Mouse (Mus musculus) layer of hippocampus, adult 9-11 months (tissue): ENCODE data around the gene Napepld.
"Not testable (repeated sequence)": the region's sequence is repeated elsewhere in the genome, so short reads cannot be mapped to it uniquely, and the experiment has no call there.

ENCODE experiments used
- DNase-seq: peaks from one replicate; pipeline ENCODE4 v3.0.0; 2022

The Napepld gene

DNA sequence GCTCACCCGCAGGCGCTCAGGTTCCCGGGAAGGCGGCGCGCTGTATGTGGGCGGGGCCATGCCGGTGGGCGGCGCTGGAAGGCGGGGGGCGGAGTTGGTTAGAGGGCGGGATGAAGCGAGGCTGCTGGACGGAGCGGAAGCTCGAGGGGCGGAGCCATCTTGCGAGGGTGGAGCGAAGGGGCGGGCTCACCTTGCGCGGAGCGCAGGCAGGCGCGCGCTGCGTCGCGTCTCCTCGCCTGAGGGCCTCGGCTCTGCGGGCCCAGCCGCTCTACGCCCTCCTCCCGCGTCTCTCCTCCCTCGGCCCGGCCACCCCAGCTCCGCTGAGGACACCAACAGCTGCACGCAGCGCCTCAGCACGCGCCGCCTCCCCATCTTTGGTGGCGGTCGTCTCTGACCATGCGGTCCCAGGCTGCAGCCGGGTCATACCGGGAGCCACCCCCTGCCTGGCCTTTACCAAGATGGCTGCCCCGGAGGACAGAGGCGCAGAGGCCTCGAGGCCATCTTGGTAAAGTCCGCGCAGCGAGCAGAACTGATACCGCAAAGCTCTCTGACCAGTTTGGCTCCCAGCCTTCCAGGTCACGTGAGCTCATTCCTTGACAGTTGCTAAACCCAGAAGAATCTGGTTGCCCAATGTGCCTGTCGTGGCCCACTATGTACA is at the start of gene Napepld:
Gene Napepld, minus strand, starts transcription at position 46 of the 658 bp plus-strand sequence.
- DNase-seq = peak; percentile 97

DNA sequence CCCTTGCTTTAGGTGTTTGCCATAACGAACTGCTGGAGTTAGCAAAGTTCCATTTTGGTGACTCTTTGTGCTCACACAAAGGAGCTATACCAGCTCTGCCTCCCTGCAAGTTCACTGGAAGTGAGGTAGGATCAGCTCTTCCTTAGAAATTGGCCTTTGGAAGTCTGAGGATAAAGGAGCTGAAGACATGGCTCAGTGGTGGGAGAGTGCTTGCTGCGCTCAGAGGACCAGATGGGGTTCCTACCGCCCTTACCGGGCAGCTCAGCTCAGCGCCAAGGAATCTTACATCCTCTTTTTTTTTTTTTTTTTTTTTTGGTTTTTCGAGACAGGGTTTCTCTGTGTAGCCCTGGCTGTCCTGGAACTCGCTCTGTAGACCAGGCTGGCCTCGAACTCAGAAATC is 44.8 kb upstream of the Napepld start:
- DNase-seq = no peak

DNA sequence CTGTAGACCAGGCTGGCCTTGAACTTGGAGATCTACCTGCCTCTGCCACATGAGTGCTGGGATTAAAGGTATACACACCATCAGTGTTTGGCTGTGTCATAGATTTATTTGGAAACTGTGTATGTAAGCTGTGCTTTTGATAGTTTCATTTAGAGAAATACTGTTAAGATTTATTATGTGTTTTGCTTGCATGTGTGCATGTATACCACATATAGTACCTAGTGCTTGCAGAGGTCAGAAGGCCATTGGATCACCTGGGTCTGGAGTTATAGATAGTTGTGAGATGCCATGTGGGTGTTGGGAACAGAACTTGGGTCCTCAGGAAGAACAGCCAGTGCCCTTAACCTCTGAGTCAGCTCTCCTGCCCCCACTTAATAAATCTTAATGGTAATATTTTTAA is 43.5 kb upstream of the Napepld start:
- no peak for DNase-seq

DNA sequence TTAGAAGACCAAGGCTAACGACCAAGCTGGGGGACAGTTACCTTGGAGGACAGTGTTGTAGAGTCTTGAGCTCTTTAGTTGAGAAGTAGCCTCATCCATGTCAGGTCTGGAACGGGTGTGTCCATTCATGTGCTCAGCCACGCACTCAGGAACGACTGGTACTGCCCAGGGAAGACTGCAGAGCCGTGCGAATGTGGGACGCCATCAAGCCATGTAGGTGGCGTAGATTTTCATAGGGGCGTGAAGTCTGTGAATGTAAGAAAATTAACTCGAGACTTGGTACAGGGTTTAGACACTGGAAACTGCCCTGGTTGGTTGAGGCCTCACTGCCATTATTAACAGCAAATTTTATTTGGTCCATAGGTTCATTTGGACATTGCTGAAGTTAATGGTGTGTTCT is 42.4 kb upstream of the Napepld start:
- DNase-seq = no peak

DNA sequence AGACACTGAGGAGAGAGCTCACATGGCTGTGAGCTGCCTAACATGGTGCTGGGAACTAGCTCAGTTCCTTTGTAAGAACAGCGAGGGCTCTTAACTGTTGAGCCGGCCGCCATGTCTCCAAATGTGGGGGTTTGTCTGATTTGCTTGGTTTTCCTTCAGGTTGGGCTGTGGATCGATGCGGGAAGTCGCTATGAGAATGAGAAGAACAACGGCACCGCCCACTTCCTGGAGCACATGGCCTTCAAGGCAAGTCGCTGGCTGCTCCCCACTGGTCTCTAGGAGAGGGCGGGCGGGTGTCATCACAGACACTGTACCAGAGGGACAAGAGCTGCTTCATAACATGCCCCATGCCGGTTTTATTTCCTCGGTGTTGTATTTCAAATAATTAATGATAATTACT is 38.7 kb upstream of the Napepld start:
- DNase-seq = no peak

DNA sequence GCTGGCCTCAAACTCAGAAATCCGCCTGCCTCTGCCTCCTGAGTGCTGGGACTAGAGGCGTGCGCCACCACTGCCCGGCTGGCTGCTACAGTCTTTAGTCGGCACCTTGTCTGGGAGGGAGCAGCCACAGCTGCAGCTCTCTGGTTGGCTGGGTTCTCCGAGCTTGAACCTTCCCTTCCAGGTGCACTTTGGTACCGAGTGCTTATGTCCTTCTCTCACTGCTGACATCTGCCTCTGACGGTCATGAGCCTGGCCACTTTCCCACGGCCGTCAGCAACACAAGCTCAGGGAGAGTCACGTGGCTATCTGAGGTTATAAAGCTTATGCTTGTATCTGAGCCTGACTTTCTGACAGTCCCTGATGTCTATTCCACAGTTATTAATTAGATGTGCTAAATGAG is 37.9 kb upstream of the Napepld start:
- DNase-seq = no peak

DNA sequence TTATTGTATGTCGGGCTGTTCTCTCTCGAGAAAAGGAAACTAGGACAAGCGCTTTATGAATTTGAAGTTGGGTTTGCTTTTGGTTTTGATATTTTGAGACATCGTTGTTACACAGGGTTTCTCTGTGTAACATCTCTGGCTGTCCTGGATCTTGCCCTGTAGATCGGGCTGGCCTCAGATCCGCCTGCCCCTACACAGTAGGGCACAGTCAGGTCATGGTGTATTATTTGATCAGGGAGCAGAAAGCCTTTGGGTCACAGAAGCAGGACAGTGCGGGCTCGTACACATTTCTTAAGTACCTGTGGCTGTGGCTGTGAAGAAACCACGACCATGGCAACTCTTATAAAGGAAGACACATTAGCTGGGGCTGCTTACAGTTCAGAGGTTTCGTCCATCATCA is 36.4 kb upstream of the Napepld start:
- DNase-seq = no peak

DNA sequence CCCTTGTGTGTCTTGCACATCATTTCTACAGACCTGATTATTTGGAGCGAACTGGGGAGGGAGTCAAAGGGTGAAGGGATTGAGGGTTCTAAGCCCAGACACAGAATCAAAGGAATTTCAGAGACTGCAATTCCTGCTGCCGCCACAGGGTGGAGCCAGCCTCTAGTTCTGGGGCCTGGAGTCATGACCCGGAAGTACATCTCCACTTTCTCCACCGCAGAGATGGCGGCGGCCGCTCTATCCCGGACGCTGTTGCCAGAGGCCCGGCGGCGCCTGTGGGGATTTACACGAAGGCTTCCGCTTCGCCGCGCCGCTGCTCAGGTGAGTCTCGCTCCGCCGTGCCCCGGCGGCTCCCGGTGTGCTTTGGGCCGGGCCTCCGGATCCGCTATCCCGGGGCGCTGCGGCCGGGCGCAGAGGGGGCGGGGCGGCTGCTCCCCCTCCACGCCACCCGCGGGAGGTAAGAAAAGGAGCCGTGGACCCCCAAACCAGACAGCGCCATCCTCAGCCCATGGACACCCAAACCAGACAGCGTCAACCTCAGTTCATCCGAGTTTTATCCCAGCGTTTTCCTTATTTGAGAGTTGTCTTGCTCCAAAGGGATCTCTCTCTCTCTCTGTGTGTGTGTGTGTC is 35.9 kb upstream of the Napepld start, which contains the start of gene Pmpcb:
Gene Pmpcb, plus strand, starts transcription at position 186 of the 630 bp plus-strand sequence.
- DNase-seq = peak; percentile 89

DNA sequence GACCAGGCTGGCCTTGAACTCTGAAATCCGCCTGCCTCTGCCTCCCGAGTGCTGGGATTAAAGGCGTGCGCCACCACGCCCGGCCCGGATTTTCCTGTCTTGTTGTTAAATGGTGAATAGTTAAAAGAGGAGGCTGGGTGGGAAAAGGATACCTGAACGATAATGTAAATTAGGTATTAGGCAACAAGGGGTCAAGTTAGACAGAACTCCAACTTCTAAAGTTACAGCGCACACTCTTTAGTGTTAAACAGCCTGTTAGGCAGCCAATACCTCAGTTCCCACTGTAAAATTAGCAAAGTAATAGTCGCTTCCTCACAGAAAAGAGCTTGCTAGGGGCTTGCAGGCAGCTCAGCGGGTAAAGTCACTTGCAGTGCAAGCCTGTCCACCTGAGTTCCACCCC is 34.9 kb upstream of the Napepld start:
- no peak for DNase-seq

DNA sequence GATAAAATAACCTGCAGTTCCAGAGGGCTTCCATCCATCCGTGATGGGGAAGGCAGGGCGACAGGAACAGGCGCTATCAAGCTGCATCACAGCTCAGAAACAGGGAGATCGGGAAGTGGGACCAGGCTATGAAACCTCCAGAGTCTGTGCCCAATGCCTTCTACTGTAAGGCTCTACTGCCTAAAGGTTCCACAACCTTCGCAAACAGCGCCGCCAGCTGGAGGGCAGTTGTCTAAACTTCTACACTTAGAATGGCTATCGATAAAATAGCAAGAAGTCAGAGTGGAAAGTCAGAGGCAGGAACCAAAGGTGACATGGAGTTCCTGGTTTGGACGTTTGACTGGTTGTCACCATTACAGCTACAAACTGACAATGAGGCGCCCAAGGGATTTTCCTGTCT is 34.4 kb upstream of the Napepld start:
- DNase-seq = peak; percentile 75

DNA sequence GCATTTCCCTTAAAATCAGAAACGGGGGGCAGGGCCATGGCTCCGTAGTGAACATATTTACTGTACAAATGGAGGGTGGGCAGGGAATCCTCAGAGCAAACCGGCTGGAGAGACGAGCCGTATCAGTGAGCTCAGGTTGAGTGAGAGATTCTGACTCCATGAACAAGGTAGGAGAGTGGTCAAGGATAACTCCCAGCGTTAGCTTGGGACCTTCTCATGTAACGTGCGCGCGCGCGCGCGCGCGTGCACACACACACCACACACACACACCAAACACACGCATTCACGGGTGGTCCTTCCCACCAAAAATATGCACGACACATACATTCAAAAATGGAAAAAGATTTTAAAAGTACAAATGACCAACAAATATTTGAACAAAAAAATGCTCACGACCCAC is 33.9 kb upstream of the Napepld start:
- DNase-seq = no peak

DNA sequence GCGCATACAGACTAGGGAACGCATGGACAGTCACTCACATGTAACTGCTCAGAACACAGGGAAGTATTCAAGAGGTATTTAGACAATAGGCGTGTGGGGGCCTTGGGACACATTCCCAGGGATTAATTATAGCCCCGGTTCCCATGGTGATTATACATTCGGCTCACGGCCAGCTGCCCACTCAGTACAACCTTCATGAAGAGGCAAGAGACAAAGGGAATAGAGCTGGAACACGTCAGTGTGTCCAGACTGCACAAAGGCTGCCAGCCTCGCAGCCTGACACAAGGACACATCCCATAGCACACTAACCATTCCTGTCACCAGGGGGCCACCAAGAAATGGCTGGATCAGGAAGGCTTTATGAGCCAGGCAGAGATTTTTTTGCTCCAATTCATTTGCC is 31.7 kb upstream of the Napepld start:
- DNase-seq = peak; percentile 92

DNA sequence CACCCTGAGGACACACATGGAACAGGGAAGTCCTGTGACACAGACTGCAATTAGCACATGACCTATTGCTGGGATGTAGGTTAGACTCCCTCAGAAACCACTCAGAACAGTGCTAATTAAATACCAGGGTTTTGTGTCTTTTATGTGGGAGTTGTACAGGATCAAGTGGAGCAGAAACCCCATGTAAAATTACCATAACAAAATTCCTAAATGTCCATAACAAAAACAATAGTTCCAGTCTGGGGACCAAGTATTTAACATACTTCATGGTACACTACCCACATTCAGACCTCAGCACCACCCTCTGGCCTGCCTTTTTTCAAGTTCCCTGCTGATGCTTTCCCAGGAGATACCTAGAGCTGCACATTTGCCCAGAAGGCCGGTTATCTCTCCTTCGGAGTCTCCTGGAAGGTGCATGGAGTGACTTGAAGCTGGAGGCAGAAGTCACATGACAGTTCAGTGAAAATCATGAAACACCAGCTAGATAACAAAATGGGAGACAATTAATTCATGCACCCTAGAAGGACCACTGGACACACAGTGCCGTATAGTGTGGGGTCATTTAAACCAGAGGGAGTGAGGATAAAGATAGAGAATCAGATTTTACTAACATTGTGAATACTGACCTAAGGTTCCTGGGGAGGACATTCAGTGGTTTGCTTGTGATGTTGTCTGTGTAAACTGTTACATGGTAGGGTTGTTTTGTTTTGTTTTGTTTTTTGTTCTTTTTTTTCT is 31.1 kb upstream of the Napepld start:
- no peak for DNase-seq

DNA sequence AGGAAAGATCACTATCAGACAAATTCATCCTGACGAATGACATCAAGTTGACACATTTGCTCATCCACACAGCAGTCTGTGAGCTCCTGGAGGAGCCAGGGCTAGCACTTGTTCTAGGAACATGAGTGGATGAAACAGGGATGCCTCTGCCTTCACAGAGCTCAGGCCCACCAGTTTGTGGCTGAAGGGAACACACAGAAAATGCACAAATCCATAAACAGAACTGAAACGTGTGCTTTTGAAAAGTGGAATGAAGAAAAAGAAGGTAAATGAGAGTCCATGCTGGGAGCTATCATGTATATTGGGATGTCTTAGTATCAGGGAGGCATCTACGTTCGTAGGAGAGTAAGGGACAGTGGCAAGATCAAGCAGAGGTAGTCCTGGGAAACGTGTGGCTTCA is 27.9 kb upstream of the Napepld start:
- no peak for DNase-seq

DNA sequence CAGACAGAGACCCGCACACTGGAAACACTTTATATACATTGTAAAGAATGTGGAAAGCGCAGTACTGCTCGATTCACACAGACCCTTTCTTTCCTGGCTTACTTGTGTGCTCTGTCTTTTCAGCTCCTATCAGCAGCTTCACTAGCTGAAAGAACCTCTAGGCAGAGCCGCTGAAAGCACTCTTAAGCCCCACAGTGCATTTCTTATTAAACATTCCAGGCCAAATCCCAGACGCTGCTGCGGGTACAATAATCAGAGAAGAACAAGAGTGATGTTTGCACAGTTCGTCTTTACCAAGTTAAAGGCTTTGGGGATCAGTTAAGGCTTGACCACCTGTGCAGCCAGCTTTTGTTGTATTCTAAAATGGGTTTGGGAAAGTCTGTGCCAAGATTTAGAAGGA is 23.7 kb upstream of the Napepld start:
- no peak for DNase-seq

DNA sequence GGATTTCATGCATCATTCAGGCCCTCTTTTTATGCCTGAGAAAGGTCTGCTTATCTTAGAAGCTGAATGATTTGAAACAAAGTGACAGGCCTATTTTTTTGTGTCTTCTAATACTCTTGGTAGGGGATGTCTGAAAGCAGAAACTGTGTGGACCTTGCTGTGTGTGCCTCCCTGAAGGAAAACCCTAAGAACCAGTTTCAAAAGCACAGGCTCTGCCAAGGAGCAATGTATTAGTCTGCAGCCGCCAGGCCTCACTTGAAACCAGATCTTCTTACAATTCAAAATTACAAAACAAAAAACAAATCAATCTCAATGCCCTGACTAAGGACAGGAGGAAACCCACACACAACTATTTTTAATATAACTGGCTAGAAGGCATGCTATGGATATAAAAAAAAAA is 23.2 kb upstream of the Napepld start:
- DNase-seq = no peak

DNA sequence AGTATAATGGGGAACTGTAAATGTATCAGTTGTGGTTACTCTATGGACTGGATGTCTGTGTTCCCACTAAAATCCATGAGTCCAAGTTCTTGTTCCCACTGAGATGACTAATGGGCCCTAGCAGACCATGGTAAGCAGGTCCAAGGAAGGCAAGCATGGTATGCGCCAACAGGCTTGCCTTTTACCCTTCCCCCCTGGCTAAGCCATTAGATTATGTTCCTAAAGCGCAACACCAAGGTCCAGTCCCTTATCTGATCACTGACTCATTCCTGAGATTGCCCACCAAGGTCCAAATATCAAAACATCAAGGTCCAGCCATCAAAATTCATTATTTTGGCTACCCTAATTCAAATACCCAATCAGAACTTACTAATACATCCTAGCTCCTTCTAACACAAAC is 18.0 kb upstream of the Napepld start:
- no peak for DNase-seq

DNA sequence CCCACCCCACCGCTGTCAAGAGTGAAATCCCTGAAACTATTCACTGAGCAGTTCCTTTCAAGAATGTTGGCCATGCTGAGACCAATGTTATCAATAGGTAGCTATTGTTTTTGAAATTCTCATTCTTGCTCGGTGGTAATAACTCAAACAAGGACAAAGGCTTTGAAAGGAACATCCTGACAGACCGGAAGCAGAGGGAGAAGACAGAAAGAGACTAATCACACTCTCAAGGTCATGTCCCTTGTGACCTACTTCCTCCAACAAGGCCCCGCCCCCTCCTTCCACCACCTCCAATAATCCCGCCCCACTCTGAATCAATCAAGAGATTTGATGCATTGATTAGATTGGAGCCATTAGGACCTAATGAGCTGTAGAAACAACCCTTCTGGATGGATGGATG is 17.4 kb upstream of the Napepld start:
- DNase-seq = no peak

DNA sequence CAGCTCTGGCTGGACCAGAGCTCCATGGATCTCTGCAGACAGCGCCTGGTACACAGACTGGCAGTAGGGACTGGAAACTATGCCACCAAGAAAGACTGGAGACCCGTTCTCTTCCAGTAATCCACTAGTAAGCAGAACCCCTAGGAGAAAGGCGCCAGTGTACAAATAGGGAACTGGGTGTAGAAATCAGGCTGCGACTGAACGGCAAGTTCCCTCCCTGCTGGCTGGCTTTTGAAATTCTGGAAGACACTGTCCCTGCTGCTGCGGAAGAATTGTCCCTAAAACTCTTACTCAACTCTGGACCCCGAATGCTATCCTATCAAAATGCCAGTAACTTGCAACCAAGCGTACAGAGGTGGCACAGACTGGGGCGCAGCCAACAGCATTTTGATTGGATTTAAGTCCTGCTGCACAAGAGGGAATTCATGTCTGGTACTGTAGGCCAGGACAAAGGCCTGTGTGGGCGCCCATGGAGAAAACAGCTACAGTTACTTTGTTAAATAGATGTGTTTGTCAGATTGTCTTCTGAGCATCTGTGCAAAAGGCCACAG is 16.0 kb upstream of the Napepld start:
- DNase-seq = no peak

DNA sequence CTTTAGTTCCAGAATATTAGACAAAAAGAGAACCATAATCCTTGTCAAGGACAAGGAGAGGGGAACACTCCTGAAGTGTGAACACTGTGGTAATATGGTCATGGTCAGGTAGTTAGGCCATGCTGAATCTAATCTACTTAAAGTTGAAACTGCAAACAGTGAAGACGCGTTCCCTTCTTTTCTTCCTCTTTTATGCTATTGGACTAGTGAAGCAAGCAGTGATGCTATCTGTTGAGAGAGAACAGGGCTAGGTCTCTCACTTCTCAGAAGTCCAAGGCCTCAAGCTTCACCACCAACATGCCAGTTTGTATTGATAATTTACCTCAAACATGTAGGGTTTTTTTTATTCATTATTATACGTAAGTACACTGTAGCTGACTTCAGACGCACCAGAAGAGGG is 13.3 kb upstream of the Napepld start:
- no peak for DNase-seq

DNA sequence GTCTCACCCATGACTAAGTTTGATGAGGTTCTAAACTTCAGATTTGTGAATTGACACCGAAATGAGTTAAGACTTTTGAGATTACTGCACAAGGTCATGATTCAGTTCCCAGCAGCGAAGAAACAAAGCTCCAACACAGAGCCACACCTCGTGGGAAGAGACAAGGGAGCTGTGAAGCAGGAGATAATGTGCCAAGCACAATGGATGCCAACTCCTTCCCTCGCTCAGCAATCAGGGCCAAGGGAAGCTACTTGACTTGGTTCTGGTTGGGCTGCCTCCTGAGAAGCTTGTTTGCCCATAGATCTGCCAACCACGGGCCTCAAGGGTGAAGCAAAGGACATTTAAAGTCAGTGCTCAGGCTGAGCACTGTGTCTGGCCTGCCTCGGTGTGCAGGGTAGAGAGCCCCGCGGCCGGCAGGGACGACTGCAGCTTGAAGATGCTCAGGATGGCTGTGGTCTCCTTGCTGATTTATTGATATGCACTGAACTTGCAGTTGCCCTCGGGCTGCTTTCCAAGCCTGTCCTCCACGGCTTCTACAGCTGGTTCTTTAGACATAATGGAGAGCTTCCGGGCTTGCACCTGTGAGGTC is 11.0 kb upstream of the Napepld start:
- no peak for DNase-seq

DNA sequence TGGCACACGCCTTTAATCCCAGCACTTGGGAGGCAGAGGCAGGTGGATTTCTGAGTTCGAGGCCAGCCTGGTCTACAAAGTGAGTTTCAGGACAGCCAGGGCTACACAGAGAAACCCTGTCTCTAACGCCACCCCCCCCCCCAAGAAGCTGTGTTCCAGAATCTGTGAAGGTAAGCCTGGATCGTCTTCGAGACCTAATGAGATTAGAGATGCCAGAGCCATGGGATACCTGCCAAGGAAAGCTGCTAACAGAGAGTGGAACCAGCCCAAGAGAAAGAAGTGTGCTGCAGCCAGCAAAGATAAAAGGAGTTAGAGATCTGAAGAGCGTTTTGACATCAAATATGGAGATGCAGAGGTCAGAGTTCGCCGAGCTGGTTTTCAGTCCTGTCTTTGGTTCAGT is 6.8 kb upstream of the Napepld start:
- not testable (repeated sequence) for DNase-seq

DNA sequence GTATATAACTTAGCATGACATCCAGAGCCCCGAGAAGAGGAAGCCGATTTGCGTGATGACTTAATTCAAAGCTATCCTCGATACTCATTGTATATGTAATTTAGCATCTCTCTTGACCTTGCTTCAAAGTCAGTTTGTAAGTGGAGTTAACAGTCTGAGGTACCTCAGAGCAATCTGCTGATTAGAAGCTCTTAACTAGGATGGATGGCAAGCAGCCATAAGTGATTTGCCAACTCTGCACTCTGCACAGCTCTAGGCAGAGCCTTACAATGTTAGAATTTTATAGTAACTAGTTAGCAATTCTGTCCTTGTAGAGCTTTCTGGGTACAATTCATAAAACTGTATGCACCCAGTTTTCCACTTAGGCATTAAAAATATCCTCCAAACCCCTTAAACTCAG is 5.3 kb upstream of the Napepld start:
- DNase-seq = no peak

DNA sequence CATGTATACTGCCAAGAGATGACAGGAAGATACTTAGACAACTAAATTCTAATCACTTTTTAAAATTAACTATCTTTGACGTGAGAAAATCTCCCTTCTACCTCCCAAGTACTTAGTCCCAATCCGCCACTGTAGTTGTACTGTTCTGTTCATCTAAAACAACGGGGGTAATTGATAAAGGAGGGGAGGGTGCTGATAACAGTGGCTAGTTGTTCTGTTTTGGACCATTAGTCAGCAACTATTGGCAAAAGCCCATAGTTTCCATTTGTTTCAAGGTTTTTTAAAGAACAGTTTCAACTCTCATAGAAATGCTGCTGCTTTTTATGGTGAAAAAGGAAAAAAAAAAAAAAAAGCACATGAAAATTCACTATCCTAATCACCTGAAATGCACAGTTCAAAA is 2.5 kb upstream of the Napepld start:
- DNase-seq = no peak
